Mouse (Mus musculus) hindbrain, embryonic 14.5 days (tissue): ENCODE data around the gene Adgrg1. TPM values are rescaled to one million over a fixed set of nuclear protein-coding genes. Genes with fewer than 3 reads are reported as not detected.
A peak's percentile ranks its signal among the peaks of the same experiment; 100 is the strongest.

Experiments
- ATAC-seq: fragments of 200-750 bp; cut with Nextera tagmentation; 2 replicates; pipeline ENCODE4 v1.8.0; 2017; ENCODE audit warnings: moderate number of reproducible peaks, mild to moderate bottlenecking, moderate TSS enrichment, moderate library complexity; ENCODE audit not compliant: low FRiP score
- DNase-seq: peaks from one replicate; pipeline ENCODE4 v3.0.0-alpha.2; 2015; ENCODE audit warnings: low spot score
- H3K27ac ChIP-seq: fragments of 300-500 bp; sonication (generic); 2 replicates; pipeline ENCODE4 v1.5.1; 2014; ENCODE audit warnings: mild to moderate bottlenecking, moderate library complexity
- H3K27me3 ChIP-seq: fragments of 300-500 bp; sonication (generic); 2 replicates; pipeline ENCODE4 v1.6.1; 2014; ENCODE audit warnings: mild to moderate bottlenecking, low read length, mixed read lengths; ENCODE audit not compliant: control insufficient read depth, insufficient read depth
- H3K36me3 ChIP-seq: fragments of 300-500 bp; sonication (generic); replicated peaks from 2 replicates; pipeline ENCODE4 v1.6.1; 2014; ENCODE audit not compliant: control insufficient read depth, insufficient read depth
- H3K4me1 ChIP-seq: fragments of 300-500 bp; sonication (generic); replicated peaks from 2 replicates; pipeline ENCODE4 v1.6.1; 2014; ENCODE audit warnings: antibody characterized with exemption, low read length, mixed read lengths; ENCODE audit not compliant: control insufficient read depth, insufficient read depth
- H3K4me2 ChIP-seq: fragments of 300-500 bp; sonication (generic); replicated peaks from 2 replicates; pipeline ENCODE4 v1.6.1; 2014; ENCODE audit warnings: mild to moderate bottlenecking, moderate library complexity
- H3K4me3 ChIP-seq: fragments of 300-500 bp; sonication (generic); replicated peaks from 2 replicates; pipeline ENCODE4 v1.5.1; 2014; ENCODE audit warnings: mild to moderate bottlenecking, low read length
- H3K9ac ChIP-seq: fragments of 300-500 bp; sonication (generic); 2 replicates; pipeline ENCODE4 v1.6.1; 2014
- H3K9me3 ChIP-seq: fragments of 300-500 bp; sonication (generic); 2 replicates; pipeline ENCODE4 v1.6.1; 2016; ENCODE audit warnings: low read length; ENCODE audit not compliant: control insufficient read depth
- WGBS: fragments of 180-500 bp; shearing (Covaris S2); extraction: QIAGEN DNeasy Blood & Tissue Kit; methylation state at CpG from one replicate; pipeline ENCODE4 v1.1.7; 2014; 5-methylcytosine and 5-hydroxymethylcytosine counted together
- polyA plus RNA-seq: library from polyadenylated mRNA; unstranded; fragments of >200 nt; fragmentation: Nextera tagmentation; extraction: Ambion mirVana; gene quantifications from 2 replicates; pipeline ENCODE4 v1.2.1, GENCODE M21; 2014

Gene Adgrg1
- polyA plus RNA-seq, 1 experiment from 2014 or later: 115 TPM

DNA sequence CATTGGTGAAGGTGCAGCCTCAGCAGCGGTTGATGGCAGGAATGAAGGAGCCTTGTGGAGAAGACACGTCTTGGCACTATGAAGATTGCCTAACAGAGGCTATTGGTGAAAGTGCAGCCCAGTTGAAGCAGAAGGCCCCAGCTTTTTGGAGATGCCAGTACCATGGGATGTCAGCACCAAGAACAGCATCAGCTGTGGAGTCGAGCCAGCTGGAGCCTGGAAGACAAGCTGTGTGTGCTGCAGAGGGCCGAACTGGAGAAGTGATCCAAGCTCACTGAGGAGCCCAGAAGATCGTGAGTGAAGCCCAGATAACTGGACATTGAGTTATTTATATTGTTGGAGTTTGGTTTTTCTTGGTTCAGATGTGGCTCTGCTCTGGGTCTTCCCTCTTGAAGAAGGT, 22.5 kb upstream of the Adgrg1 start:
- H3K9me3 ChIP-seq: no peaks in the 10 kb centered on the region
- no peak overlapping the region for H3K27ac ChIP-seq
- ATAC-seq: no peak
- H3K9ac ChIP-seq: no peak overlapping the region
- no peaks in the 10 kb centered on the region for H3K27me3 ChIP-seq
- DNase-seq: no peak
- H3K4me2 ChIP-seq: no peak overlapping the region
- H3K4me3 ChIP-seq: no peak overlapping the region
- 86% methylated on average over 5 of the region's 5 CpGs for WGBS
- no peaks in the 10 kb centered on the region for H3K4me1 ChIP-seq
- no peaks in the 10 kb centered on the region for H3K36me3 ChIP-seq

DNA sequence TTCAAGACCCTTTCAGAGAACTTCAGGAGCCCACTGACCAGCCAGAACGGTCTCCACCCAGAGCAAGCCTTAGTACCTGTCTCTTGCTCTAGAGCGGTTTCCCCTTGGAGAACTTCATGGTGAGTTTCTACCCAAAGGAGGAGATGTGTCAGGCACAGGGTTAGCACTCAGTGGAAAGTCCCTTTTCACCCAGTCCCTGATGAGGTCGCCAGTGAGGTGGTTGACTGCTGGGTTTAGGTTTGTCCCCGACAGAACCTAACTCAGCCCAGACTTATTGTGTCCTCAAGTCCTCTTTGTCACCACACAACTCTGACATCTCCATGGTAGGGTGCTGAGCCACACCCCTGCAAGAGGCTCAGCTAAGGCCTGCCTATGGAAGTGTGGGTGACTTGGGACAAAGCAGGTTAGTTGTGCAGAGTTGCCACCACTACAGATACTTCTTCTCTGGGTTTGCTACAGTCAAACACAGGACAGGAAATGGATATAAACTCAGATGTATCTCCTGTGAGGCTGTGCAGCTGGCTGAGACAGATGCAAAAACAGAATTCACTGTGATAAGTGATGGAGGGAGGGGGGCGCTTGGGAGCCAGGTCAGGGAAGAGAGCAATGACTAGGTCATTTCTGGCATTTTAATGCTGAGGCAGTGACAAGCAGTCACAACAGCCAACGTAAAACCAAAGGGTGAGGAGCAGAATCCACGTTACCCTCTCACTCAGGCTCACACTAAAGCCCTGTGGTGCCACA, 20.8 kb upstream of the Adgrg1 start:
- Histone ChIP-seq H3K9ac (no peak overlapping the region; the same call in 1 of the 2 replicates), H3K4me2 (no peak overlapping the region), H3K27ac (no peak overlapping the region), H3K9me3 (no peaks in the 10 kb centered on the region), H3K27me3 (no peaks in the 10 kb centered on the region), H3K36me3 (no peaks in the 10 kb centered on the region), H3K4me1 (no peaks in the 10 kb centered on the region), H3K4me3 (no peak overlapping the region)
- DNase-seq (no peak), ATAC-seq (no peak)
- WGBS: 70% methylated on average over 7 of the region's 7 CpGs

- H3K9ac ChIP-seq: no peak overlapping the region; the same call in 1 of the 2 replicates
- H3K27me3 ChIP-seq: no peaks in the 10 kb centered on the region
- H3K4me1 ChIP-seq: no peaks in the 10 kb centered on the region
- DNase-seq (peak; percentile 33), ATAC-seq (peak; percentile 64; the same call in 1 of the 2 replicates)
- H3K36me3 ChIP-seq: no peaks in the 10 kb centered on the region
- 71% methylated on average over 7 of the region's 7 CpGs for WGBS
- no peak overlapping the region for H3K4me2 ChIP-seq
- H3K27ac ChIP-seq: no peak overlapping the region
- H3K4me3 ChIP-seq: no peak overlapping the region
- no peaks in the 10 kb centered on the region for H3K9me3 ChIP-seq
Observed at GRCm38 (mm10) chr8:94954368-94954737, 20.2 kb upstream of the Adgrg1 start.

GRCm38 (mm10) chr8:94954921-94955758, 19.4 kb upstream of the Adgrg1 start:
- H3K4me2 ChIP-seq: no peak overlapping the region
- no peak overlapping the region for H3K27ac ChIP-seq
- WGBS: 40% methylated on average over 9 of the region's 9 CpGs
- no peaks in the 10 kb centered on the region for H3K9me3 ChIP-seq
- H3K27me3 ChIP-seq: no peaks in the 10 kb centered on the region
- no peak overlapping the region for H3K4me3 ChIP-seq
- H3K9ac ChIP-seq: no peak overlapping the region
- DNase-seq: peak; percentile 57
- ATAC-seq: no peak
- no peaks in the 10 kb centered on the region for H3K4me1 ChIP-seq
- H3K36me3 ChIP-seq: no peaks in the 10 kb centered on the region

- no peak for DNase-seq
Observed at GRCm38 (mm10) chr8:94956078-94956574, 18.4 kb upstream of the Adgrg1 start.

DNA sequence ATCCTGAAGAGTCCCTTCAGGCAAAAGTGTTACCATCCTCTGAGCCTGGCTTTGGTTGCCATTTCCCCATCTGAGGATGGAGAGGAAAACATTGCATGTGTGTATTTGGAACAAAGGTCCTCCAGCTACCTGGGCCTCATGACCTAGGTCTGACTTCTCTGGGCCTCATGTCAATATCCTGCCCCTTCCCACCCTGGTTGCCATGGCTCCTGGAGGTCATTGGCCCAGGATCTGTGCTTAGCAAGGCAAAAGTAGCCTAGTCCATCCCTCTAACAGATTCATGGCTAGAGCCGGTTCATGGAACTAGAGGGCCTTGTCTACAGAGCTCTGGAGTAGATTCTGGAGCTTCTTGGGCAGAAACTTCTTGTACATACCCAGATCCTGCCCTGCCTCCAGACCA, 12.3 kb upstream of the Adgrg1 start:
- no peak overlapping the region for H3K4me3 ChIP-seq
- no peak overlapping the region for H3K27ac ChIP-seq
- H3K4me2 ChIP-seq: no peak overlapping the region
- H3K9ac ChIP-seq: no peak overlapping the region
- no peaks in the 10 kb centered on the region for H3K9me3 ChIP-seq
- 81% methylated on average over 1 of the region's 1 CpGs for WGBS
- DNase-seq (no peak), ATAC-seq (no peak)
- no peaks in the 10 kb centered on the region for H3K4me1 ChIP-seq
- no peaks in the 10 kb centered on the region for H3K27me3 ChIP-seq
- no peaks in the 10 kb centered on the region for H3K36me3 ChIP-seq

More at GRCm38 (mm10) chr8:94956078-94956574, 18.4 kb upstream of the Adgrg1 start:
- Histone ChIP-seq H3K4me1 (no peaks in the 10 kb centered on the region), H3K4me3 (no peak overlapping the region), H3K27ac (no peak overlapping the region), H3K4me2 (no peak overlapping the region), H3K9me3 (no peaks in the 10 kb centered on the region), H3K9ac (no peak overlapping the region), H3K27me3 (no peaks in the 10 kb centered on the region), H3K36me3 (no peaks in the 10 kb centered on the region)
- 96% methylated on average over 1 of the region's 1 CpGs for WGBS
- no peak for ATAC-seq

- Histone ChIP-seq H3K9ac (no peak overlapping the region), H3K9me3 (no peaks in the 10 kb centered on the region), H3K4me1 (no peaks in the 10 kb centered on the region), H3K36me3 (no peaks in the 10 kb centered on the region), H3K4me2 (no peak overlapping the region), H3K27me3 (no peaks in the 10 kb centered on the region), H3K27ac (no peak overlapping the region), H3K4me3 (no peak overlapping the region)
- WGBS: 41% methylated on average over 10 of the region's 10 CpGs
- no peak for DNase-seq
- ATAC-seq: no peak
Observed at GRCm38 (mm10) chr8:94964828-94965227, 9.7 kb upstream of the Adgrg1 start.

DNA sequence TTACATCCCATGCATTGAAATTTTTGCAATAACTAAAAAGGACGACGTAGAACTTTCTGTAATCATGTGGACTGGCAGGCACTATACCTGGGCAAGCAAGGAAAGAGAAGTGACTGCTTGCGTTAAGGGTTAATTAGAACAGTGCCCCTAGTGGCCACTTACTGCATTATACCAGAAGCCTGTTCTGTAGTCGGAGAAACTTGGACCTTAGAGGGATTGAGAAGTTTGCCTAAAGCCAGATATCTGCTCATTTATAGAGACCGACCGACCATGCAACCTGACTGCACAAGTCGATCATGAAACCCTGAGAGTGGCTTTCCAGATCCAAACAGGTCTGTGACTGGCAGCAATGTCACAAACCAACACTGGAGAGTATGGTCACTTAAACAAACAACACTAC, 8.0 kb upstream of the Adgrg1 start:
- H3K27ac ChIP-seq: no peak overlapping the region
- H3K9ac ChIP-seq: no peak overlapping the region
- DNase-seq (peak; percentile 80), ATAC-seq (no peak)
- H3K4me1 ChIP-seq: no peaks in the 10 kb centered on the region
- H3K27me3 ChIP-seq: no peaks in the 10 kb centered on the region
- no peaks in the 10 kb centered on the region for H3K36me3 ChIP-seq
- 21% methylated on average over 7 of the region's 7 CpGs for WGBS
- no peaks in the 10 kb centered on the region for H3K9me3 ChIP-seq
- no peak overlapping the region for H3K4me3 ChIP-seq
- H3K4me2 ChIP-seq: no peak overlapping the region

- no peaks in the 10 kb centered on the region for H3K36me3 ChIP-seq
- no peak overlapping the region for H3K4me3 ChIP-seq
- H3K27ac ChIP-seq: no peak overlapping the region
- no peaks in the 10 kb centered on the region for H3K4me1 ChIP-seq
- H3K27me3 ChIP-seq: no peaks in the 10 kb centered on the region
- H3K9me3 ChIP-seq: no peaks in the 10 kb centered on the region
- H3K9ac ChIP-seq: no peak overlapping the region
- DNase-seq (no peak), ATAC-seq (no peak)
- no peak overlapping the region for H3K4me2 ChIP-seq
- 87% methylated on average over 4 of the region's 4 CpGs for WGBS
Observed at GRCm38 (mm10) chr8:94967071-94967470, 7.5 kb upstream of the Adgrg1 start.
